Mouse (Mus musculus): ENCODE results near the gene Hddc2. TPM values are rescaled to one million over a fixed set of nuclear protein-coding genes. Genes with fewer than 3 reads are reported as not detected.

Gene Hddc2
- polyA plus RNA-seq, 1 experiment, result 10.2 TPM

DNA sequence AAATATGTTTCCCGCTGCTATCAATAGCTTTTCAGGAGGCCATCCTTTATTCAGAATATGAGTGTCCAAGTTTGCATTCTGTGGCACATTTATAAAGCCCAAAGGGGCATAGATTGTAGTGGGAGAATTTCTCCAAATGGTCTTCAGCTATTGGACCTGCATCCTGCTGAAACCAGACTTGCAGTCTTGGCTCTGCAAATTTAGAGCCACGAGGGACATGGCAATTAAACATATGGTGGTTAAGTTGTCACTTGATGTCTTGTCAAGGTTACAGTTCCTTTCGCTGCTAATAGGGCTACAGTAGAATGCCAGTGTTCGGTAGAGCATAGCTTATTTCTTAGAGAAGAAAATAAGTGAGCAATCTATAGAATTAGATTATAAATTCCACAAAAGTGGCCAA is 16.1 kb upstream of the Hddc2 start:
- no peaks in the 10 kb centered on the region for H3K4me1 ChIP-seq (ENCODE audit: control insufficient read depth, insufficient read depth, low read length)
- H3K27me3 ChIP-seq (replicated peaks; ENCODE audit: control insufficient read depth, insufficient read depth, low read length), result no peaks in the 10 kb centered on the region
- no peak for DNase-seq
- no peak overlapping the region for H3K4me3 ChIP-seq (ENCODE audit: insufficient read depth, low read depth, low read length)
- H3K27ac ChIP-seq (ENCODE audit: insufficient read depth, low read depth, low read length), result no peak overlapping the region
- H3K36me3 ChIP-seq (ENCODE audit: control insufficient read depth, insufficient read depth, low read length), result no peaks in the 10 kb centered on the region
- WGBS, result 66% methylated on average over 4 of the region's 4 CpGs
- no peak for TF ChIP-seq CTCF (conservative IDR thresholded peaks at IDR 0.05; ENCODE audit: insufficient read depth, insufficient read length, low read depth, low read length)
- TF ChIP-seq POLR2A (IDR thresholded peaks at IDR 0.05; ENCODE audit: low read depth, low read length), result no peak

DNA sequence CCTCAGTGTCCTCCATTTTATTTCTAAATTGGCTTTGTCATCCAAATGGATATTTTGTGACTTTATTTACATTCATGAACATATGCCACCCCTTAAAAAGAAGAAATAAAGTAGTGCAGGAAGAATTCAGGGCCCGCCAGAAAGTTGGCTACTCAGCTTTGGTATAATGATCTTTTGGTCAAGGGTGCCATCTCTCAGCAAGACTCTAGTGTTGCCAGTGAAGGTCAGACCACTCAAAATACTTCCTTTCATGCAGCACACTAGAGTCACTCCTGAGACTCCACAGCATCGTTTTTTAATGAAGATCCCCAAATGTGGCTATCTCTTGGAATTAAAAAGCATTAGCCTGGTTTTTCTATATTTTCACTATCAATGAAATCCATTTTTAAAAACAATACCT is 14.9 kb upstream of the Hddc2 start:
- TF ChIP-seq POLR2A (IDR thresholded peaks at IDR 0.05; ENCODE audit: low read depth, low read length) (no peak), CTCF (conservative IDR thresholded peaks at IDR 0.05; ENCODE audit: insufficient read depth, insufficient read length, low read depth, low read length) (no peak)
- no peaks in the 10 kb centered on the region for H3K36me3 ChIP-seq (ENCODE audit: control insufficient read depth, insufficient read depth, low read length)
- H3K27me3 ChIP-seq (replicated peaks; ENCODE audit: control insufficient read depth, insufficient read depth, low read length), result no peaks in the 10 kb centered on the region
- H3K27ac ChIP-seq (ENCODE audit: insufficient read depth, low read depth, low read length), result no peak overlapping the region
- WGBS, result 65% methylated on average over 2 of the region's 2 CpGs
- no peak for DNase-seq
- no peaks in the 10 kb centered on the region for H3K4me1 ChIP-seq (ENCODE audit: control insufficient read depth, insufficient read depth, low read length)
- no peak overlapping the region for H3K4me3 ChIP-seq (ENCODE audit: insufficient read depth, low read depth, low read length)

DNA sequence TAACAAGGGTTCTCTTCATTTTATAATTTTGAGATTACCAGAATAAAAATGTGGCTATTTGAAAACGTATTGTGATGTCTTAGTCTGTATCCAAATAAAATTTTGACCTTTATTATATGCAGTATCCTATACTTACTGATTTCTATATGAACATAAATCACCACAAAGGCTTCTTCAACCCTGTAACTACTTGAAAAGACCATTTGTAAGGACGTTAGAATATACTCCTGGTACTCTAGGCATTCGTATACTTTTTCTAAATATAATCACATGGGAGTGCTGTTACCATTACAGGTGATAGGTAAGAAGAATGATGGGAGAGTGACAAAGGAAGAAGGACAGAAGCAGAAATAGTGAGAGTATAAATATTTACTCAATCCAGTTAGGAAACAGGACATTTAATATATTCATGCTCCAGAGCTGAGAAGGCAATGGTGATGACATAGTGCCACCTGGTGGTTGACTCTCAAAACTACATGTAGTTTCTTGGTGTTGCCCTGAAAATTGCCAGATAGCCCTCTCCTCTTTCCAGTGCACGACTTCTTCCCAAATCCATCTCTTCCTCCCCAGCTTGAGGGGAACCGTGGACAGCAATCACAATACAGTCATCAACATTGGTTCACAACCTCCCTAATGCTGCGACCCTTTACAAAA is 14.1 kb upstream of the Hddc2 start:
- no peaks in the 10 kb centered on the region for H3K36me3 ChIP-seq (ENCODE audit: control insufficient read depth, insufficient read depth, low read length)
- no peak overlapping the region for H3K4me3 ChIP-seq (ENCODE audit: insufficient read depth, low read depth, low read length)
- no peaks in the 10 kb centered on the region for H3K27me3 ChIP-seq (replicated peaks; ENCODE audit: control insufficient read depth, insufficient read depth, low read length)
- WGBS, result 37% methylated on average over 6 of the region's 6 CpGs
- peak; percentile 62 for DNase-seq
- no peaks in the 10 kb centered on the region for H3K4me1 ChIP-seq (ENCODE audit: control insufficient read depth, insufficient read depth, low read length)
- H3K27ac ChIP-seq (ENCODE audit: insufficient read depth, low read depth, low read length), result no peak overlapping the region
- TF ChIP-seq CTCF (conservative IDR thresholded peaks at IDR 0.05; ENCODE audit: insufficient read depth, insufficient read length, low read depth, low read length) (peak; percentile 55), POLR2A (IDR thresholded peaks at IDR 0.05; ENCODE audit: low read depth, low read length) (no peak)

DNA sequence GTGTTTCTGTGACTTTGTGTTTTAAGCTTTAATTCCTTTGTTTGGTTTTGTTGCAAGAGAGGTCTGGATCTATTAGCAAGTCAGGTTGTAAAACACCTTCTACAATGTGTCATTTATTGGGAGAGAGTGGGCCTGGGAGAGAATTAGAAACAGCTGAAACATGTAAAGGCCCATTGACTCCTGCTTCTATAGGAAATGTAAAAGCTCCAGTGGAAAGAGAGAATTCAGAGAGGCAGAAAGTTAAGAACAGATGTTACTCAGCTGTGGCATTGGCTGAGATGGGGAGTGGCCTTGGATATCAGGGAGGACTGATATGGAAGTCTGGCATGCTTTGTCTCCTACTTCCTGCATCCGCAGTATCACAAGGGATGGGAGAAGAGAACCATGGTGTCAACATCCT is 12.9 kb upstream of the Hddc2 start:
- TF ChIP-seq POLR2A (IDR thresholded peaks at IDR 0.05; ENCODE audit: low read depth, low read length) (no peak), CTCF (conservative IDR thresholded peaks at IDR 0.05; ENCODE audit: insufficient read depth, insufficient read length, low read depth, low read length) (no peak)
- DNase-seq, result no peak
- WGBS, result 76% methylated on average over 1 of the region's 1 CpGs
- Histone ChIP-seq H3K27me3 (replicated peaks; ENCODE audit: control insufficient read depth, insufficient read depth, low read length) (no peaks in the 10 kb centered on the region), H3K4me3 (ENCODE audit: insufficient read depth, low read depth, low read length) (no peak overlapping the region), H3K4me1 (ENCODE audit: control insufficient read depth, insufficient read depth, low read length) (no peaks in the 10 kb centered on the region), H3K36me3 (ENCODE audit: control insufficient read depth, insufficient read depth, low read length) (no peaks in the 10 kb centered on the region), H3K27ac (ENCODE audit: insufficient read depth, low read depth, low read length) (no peak overlapping the region)

DNA sequence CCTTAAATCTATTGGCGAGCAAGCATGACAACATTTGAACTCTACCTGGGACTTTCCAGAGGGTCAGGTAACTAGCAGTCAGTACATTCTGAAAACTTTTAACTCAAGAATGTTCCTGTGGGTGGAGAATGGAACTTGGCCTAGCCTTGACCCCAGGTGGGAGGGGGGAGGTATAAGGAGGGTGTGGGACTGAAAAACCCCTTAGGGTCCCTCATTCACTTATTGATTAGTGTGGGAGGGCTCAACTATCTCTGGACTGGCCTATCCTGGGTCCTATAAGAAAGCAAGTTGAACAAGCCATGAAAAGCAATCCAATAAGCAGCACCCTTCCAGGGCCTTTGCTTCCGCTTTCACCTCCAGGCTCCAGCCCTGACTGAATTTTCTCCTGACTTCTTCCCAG is 9.7 kb upstream of the Hddc2 start:
- no peak for TF ChIP-seq POLR2A (IDR thresholded peaks at IDR 0.05; ENCODE audit: low read depth, low read length)
- TF ChIP-seq CTCF (conservative IDR thresholded peaks at IDR 0.05; ENCODE audit: insufficient read depth, insufficient read length, low read depth, low read length), result no peak
- no peaks in the 10 kb centered on the region for H3K36me3 ChIP-seq (ENCODE audit: control insufficient read depth, insufficient read depth, low read length)
- H3K4me1 ChIP-seq (ENCODE audit: control insufficient read depth, insufficient read depth, low read length), result no peaks in the 10 kb centered on the region
- H3K27me3 ChIP-seq (replicated peaks; ENCODE audit: control insufficient read depth, insufficient read depth, low read length), result no peaks in the 10 kb centered on the region
- no peak for DNase-seq
- WGBS, result 94% methylated on average over 2 of the region's 2 CpGs
- H3K4me3 ChIP-seq (ENCODE audit: insufficient read depth, low read depth, low read length), result no peak overlapping the region
- H3K27ac ChIP-seq (ENCODE audit: insufficient read depth, low read depth, low read length), result no peak overlapping the region

DNA sequence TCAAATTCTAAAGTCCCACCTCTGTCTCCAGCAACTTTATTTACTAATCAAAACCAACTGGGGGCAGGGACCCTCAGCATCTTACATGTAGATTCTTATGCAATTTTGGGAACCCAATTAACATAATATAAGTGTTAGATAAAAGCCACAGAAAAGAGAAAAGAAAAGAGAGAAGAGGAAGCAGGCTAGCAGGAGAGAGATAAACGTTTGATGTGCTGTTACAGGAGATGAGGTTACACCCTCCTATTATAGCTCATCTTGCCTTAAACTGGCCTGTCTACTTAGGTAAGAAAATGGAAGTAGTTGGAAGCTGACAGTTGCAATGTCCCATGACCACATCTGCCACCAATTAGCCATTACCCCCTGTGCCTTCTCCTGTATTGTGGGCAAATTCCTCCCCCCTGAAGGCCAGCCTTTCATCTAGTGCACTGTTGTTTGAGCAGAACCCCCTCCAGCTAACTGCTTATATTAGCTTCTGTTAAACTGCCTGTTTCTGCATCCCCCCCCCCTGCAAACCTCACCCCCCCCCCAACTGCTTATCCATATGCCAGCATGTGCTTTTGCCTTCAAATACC is 6.1 kb upstream of the Hddc2 start:
- 10% methylated on average over 1 of the region's 1 CpGs for WGBS
- Histone ChIP-seq H3K4me3 (ENCODE audit: insufficient read depth, low read depth, low read length) (no peak overlapping the region), H3K36me3 (ENCODE audit: control insufficient read depth, insufficient read depth, low read length) (no peaks in the 10 kb centered on the region), H3K27ac (ENCODE audit: insufficient read depth, low read depth, low read length) (no peak overlapping the region), H3K27me3 (replicated peaks; ENCODE audit: control insufficient read depth, insufficient read depth, low read length) (no peaks in the 10 kb centered on the region), H3K4me1 (ENCODE audit: control insufficient read depth, insufficient read depth, low read length) (no peaks in the 10 kb centered on the region)
- no peak for TF ChIP-seq CTCF (conservative IDR thresholded peaks at IDR 0.05; ENCODE audit: insufficient read depth, insufficient read length, low read depth, low read length)
- no peak for TF ChIP-seq POLR2A (IDR thresholded peaks at IDR 0.05; ENCODE audit: low read depth, low read length)
- DNase-seq, result no peak

DNA sequence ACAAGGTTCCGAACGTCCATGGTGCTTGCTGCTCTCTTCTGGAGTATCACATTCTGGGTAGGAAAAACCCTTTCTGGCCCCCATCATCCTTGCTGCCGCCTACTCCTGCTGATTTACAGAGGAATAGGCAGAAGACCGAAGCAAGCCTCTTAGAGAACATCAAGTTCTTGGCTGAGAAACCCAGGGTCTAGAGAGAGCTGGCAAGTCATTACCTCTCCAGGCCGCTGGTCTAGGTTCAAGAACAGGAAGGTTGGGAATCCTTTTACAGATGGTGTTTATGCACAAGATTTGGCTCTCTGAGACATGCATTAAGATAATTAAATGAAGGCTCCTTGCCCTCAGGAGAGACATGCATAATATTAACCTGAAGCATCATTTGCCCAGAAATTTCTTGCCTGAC is 5.3 kb downstream of the Hddc2 start:
- DNase-seq, result no peak
- no peak for TF ChIP-seq CTCF (conservative IDR thresholded peaks at IDR 0.05; ENCODE audit: insufficient read depth, insufficient read length, low read depth, low read length)
- no peak for TF ChIP-seq POLR2A (IDR thresholded peaks at IDR 0.05; ENCODE audit: low read depth, low read length)
- 91% methylated on average over 5 of the region's 5 CpGs for WGBS

More for the DNA sequence above, 5.3 kb downstream of the Hddc2 start:
- Histone ChIP-seq H3K4me1 (ENCODE audit: control insufficient read depth, insufficient read depth, low read length) (no peaks in the 10 kb centered on the region), H3K36me3 (ENCODE audit: control insufficient read depth, insufficient read depth, low read length) (no peaks in the 10 kb centered on the region), H3K27ac (ENCODE audit: insufficient read depth, low read depth, low read length) (no peak overlapping the region), H3K4me3 (ENCODE audit: insufficient read depth, low read depth, low read length) (no peak overlapping the region), H3K27me3 (replicated peaks; ENCODE audit: control insufficient read depth, insufficient read depth, low read length) (no peaks in the 10 kb centered on the region)
